Mouse (Mus musculus) heart, embryonic 14.5 days (tissue): ENCODE data around the gene Ugt1a6a. TPM values are rescaled to one million over a fixed set of nuclear protein-coding genes. Genes with fewer than 3 reads are reported as not detected.
"Not testable (repeated sequence)": the region's sequence is repeated elsewhere in the genome, so short reads cannot be mapped to it uniquely, and the experiment has no call there.

Experiments
- ATAC-seq: fragments of 200-750 bp; cut with Nextera tagmentation; 2 replicates; pipeline ENCODE4 v1.8.0; 2017; ENCODE audit warnings: low read depth, moderate TSS enrichment; ENCODE audit not compliant: insufficient number of reproducible peaks, insufficient read depth, low FRiP score
- H3K27ac ChIP-seq, 2 experiments: fragments of 200-500 bp in 1 of 2; fragments of 300-500 bp in 1 of 2; sonication (generic) in 1 of 2; replicated peaks in 1 of 2; 2 replicates each; pipeline ENCODE4 v1.5.1; 2012 to 2014; ENCODE audit warnings: low read depth in 2 of 2, low read length in 2 of 2, control low read depth in 1 of 2, mild to moderate bottlenecking in 1 of 2, mixed read lengths in 1 of 2; ENCODE audit not compliant: control insufficient read depth in 1 of 2, insufficient read depth in 1 of 2
- H3K27me3 ChIP-seq: fragments of 300-500 bp; sonication (generic); 2 replicates; pipeline ENCODE4 v1.6.1; 2014; ENCODE audit warnings: mild to moderate bottlenecking, low read length, control low read depth; ENCODE audit not compliant: control insufficient read depth, insufficient read depth
- H3K36me3 ChIP-seq: fragments of 300-500 bp; sonication (generic); 2 replicates; pipeline ENCODE4 v1.6.1; 2014; ENCODE audit warnings: mild to moderate bottlenecking, control low read depth, low read length, mixed read lengths; ENCODE audit not compliant: control insufficient read depth, insufficient read depth
- H3K4me1 ChIP-seq, 2 experiments: fragments of 200-500 bp in 1 of 2; fragments of 300-500 bp in 1 of 2; sonication (generic) in 1 of 2; 2 replicates each; pipeline ENCODE4 v1.6.1; 2012 to 2014; ENCODE audit warnings: low read length in 2 of 2, control low read depth in 1 of 2, mixed read lengths in 1 of 2; ENCODE audit not compliant: control insufficient read depth in 2 of 2, insufficient read depth in 2 of 2
- H3K4me2 ChIP-seq: fragments of 300-500 bp; sonication (generic); 2 replicates; pipeline ENCODE4 v1.6.1; 2014; ENCODE audit warnings: mild to moderate bottlenecking, low read length
- H3K4me3 ChIP-seq, 2 experiments: fragments of 200-500 bp in 1 of 2; fragments of 300-500 bp in 1 of 2; sonication (generic) in 1 of 2; 2 replicates each; pipeline ENCODE4 v1.5.1; 2012 to 2014; ENCODE audit warnings: low read length in 2 of 2, mild to moderate bottlenecking in 2 of 2, control low read depth in 1 of 2, low read depth in 1 of 2, moderate library complexity in 1 of 2; ENCODE audit not compliant: control insufficient read depth in 1 of 2, insufficient read depth in 1 of 2
- H3K9ac ChIP-seq: fragments of 300-500 bp; sonication (generic); 2 replicates; pipeline ENCODE4 v1.6.1; 2014; ENCODE audit warnings: mild to moderate bottlenecking, low read length
- H3K9me3 ChIP-seq: fragments of 300-500 bp; sonication (generic); 2 replicates; pipeline ENCODE4 v1.6.1; 2016; ENCODE audit warnings: low read length, control low read depth; ENCODE audit not compliant: control insufficient read depth
- WGBS: fragments of 180-500 bp; shearing (Covaris S2); extraction: QIAGEN DNeasy Blood & Tissue Kit; methylation state at CpG from one replicate; pipeline ENCODE4 v1.1.7; 2014; 5-methylcytosine and 5-hydroxymethylcytosine counted together
- polyA plus RNA-seq: library from polyadenylated mRNA; unstranded; fragments of >200 nt; fragmentation: Nextera tagmentation; extraction: Ambion mirVana; gene quantifications from 2 replicates; pipeline ENCODE4 v1.2.1, GENCODE M21; 2014

Gene Ugt1a6a
- polyA plus RNA-seq, 1 experiment from 2014 or later, result 0.53 TPM

DNA sequence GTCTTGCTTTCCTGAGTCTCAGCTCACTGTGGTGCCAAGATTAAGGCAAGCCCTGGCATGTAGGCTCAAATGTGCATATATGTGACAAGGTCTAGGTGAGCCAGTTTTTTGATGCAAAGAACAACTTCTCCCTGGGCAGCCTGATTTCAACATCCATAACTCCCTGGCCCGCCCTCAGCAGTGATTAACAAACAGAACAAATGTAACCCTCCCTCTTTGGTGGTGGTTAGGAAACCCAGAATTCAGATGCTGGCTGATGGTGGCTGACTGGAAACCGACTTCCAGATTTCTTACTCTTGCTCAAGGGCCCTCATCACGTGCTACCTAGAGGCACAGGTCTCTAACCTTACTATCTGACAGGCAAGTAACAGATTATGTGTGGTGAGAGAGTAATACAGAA, 31.6 kb upstream of the Ugt1a6a start, which contains the start of gene Ugt1a6b:
Gene Ugt1a6b (plus strand): TSS at position 234 of the 400 bp plus-strand sequence.
- not testable (repeated sequence) for H3K4me3 ChIP-seq, H3K9me3 ChIP-seq, H3K27ac ChIP-seq, H3K4me1 ChIP-seq, H3K36me3 ChIP-seq, H3K4me2 ChIP-seq, H3K9ac ChIP-seq, ATAC-seq, H3K27me3 ChIP-seq
- WGBS, result 49% methylated on average over 2 of the region's 3 CpGs

DNA sequence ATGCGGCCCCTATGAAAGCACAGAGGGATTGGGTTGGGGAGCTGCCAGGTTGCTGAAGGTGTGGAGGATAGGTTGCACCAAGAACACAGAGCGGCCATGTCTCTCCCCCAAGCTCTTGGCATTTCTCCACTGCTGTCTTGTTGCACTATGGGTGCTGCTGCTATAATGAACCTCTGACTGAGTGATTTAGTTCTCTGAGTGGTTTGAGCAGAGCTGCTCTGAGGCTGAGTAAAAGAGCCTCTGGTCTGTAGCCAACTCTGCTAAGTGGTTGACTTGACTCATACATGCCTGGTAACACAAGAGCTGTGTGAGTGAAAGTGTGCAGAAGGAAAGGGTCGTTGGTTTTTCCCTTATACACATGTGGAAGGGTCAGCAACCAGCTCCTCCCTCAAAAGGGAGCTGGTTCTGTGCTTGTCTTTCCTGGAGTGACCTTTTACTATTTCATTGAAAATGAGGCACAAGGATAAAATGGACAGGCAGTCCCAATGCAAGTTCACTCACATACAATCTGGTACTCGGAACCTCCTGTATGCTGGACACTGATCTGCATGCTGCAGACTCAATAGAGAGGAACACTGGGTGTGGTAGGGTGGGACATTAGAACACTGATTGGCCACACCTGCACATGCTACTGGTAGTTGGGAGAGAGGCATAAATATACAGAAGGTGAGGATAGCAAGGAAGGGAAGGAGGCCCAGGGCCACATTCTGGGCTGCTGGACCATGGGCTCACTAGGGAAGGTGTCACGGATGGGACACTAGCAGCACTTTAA, 30.7 kb upstream of the Ugt1a6a start:
- not testable (repeated sequence) for H3K4me2 ChIP-seq, H3K9me3 ChIP-seq, ATAC-seq, H3K27ac ChIP-seq, H3K4me3 ChIP-seq, H3K9ac ChIP-seq, H3K36me3 ChIP-seq, H3K27me3 ChIP-seq, H3K4me1 ChIP-seq
- WGBS, result 74% methylated on average over 4 of the region's 5 CpGs

DNA sequence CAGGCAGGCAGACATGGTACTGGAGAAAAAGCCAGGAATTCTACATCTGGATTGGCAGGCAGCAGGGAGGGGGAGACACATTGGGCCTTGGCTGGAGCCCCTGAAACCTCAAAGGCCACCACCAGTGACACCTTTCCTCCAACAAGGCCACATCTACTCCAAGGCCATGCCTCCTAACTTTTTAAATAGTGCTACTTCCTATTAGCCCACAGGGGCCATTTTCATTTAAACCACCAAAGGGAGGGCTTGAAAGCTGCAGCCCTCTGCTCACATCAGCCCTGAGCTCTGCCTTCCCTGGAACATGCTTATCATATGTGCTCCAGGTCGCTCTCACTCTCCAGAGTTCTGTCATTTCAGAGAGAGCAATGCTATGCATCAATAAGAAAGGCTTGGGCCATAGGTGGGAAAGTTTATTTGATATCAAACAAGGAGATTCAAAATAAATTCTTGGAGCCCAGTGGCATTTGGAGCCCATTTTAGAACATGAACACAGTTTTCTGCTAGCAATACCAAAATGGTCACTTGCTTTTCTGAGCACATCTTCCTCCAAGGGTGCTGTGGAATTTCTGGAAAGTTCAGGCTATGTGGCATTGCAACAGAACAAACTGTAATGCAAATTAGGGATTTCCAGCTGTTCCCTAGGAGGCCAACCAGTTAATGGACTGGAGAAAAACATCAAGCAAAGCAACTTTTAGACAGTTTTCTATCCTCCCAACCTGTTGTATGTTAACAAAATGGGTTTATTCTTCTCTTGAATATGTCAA, 29.8 kb upstream of the Ugt1a6a start:
- H3K9ac ChIP-seq, result no peak overlapping the region
- no peaks in the 10 kb centered on the region for H3K27me3 ChIP-seq
- H3K27ac ChIP-seq, result no peak overlapping the region
- no peaks in the 10 kb centered on the region for H3K36me3 ChIP-seq
- H3K4me3 ChIP-seq, result no peak overlapping the region
- ATAC-seq, result no peak
- H3K4me2 ChIP-seq, result no peak overlapping the region
- H3K4me1 ChIP-seq, result no peaks in the 10 kb centered on the region
- H3K9me3 ChIP-seq, result no peaks in the 10 kb centered on the region
- WGBS, result 61% methylated on average over 1 of the region's 1 CpGs

DNA sequence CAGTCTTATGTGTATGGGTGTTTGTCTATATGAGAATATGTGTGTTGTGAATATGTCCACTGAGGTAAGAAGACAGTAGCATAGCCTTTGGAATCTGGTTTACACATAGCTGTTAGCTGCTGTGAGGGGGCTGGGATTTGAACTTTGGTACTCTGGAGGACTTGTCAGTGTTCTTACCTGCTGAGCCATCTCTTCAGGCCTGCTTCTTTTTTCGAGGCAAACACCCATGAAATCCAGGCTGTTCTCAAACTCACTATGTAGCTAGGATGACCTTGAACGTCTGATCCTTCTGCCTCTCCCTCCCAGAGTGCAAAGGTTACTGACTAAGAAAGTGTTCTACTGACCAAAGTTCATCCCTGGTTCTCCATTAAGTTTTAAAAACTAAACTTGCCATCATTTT, 29.0 kb upstream of the Ugt1a6a start:
- WGBS, result 57% methylated on average over 2 of the region's 2 CpGs
- H3K9ac ChIP-seq, result no peak overlapping the region
- no peak overlapping the region for H3K27ac ChIP-seq
- H3K9me3 ChIP-seq, result no peaks in the 10 kb centered on the region
- H3K4me1 ChIP-seq, result no peaks in the 10 kb centered on the region
- H3K4me2 ChIP-seq, result no peak overlapping the region
- H3K4me3 ChIP-seq, result no peak overlapping the region
- H3K27me3 ChIP-seq, result no peaks in the 10 kb centered on the region
- H3K36me3 ChIP-seq, result no peaks in the 10 kb centered on the region
- no peak for ATAC-seq

DNA sequence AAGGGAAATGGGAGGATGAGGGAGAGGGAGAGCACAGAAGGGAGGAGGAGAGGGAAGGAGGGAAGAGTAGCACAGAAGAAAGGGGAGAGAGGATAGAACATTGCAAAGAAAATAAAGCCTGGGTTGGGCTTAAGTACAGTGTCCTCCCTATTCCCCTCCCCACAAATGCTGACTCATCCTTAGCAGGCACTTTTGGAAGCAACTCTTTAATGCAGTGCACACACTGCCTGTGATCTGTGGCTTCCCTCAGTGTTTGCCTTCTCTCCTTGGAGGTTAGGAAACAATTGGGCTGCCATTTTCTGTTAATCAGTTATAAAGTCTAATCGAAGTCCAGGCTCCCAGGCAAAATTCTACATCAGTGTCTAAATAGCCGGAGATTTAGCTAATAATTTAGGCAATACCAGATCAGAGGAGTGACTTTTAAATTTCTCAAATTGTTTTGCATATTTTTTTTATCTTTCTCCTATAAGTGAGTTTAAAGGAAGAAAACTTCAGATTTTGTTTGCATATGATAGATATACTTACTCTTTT, 25.5 kb upstream of the Ugt1a6a start:
- not testable (repeated sequence) for H3K27ac ChIP-seq, H3K4me1 ChIP-seq, H3K4me2 ChIP-seq, ATAC-seq, H3K36me3 ChIP-seq, H3K9me3 ChIP-seq, H3K9ac ChIP-seq, H3K27me3 ChIP-seq, H3K4me3 ChIP-seq
- 75% methylated on average over 2 of the region's 2 CpGs for WGBS

DNA sequence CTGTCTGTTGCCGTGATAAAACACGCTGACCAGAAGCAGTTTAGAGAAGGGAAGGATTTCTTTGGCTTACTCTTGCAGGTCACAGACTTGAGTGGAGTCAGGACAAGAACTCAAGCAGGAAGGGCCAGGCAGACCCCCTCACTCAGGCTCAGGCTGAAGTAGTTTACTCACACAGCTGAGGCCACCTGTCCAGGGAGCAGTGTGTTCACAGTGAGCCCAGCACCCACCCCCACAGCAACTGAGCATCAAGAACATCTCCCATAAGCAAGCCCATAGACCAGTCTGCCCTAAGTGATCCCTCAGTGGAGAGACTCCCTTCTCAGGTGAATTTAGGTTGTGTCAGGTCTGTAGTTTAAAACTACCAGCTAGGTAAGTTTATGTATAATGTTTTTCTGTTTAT, 25.0 kb upstream of the Ugt1a6a start:
- not testable (repeated sequence) for ATAC-seq, H3K4me1 ChIP-seq, H3K9ac ChIP-seq

DNA sequence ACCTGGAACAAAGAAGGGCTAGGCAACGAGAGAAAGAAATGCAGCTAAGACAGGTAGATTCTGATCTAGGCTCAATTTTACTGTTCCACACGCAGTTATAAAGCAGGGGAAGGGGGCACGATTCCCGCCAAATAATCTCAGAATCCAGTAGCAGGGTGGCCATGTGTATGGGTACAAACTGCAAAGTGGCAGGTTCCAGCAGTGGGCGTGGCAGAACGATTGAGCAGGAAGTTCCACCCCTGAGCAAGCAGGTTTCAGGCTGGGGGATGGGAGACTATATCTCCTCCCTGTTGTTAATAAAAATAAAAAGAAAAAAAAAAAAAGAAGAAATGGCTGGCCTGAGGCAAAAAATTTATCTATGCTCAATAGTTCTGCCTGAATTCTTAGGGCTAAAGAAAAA, 21.8 kb upstream of the Ugt1a6a start:
- H3K4me1 ChIP-seq, H3K9me3 ChIP-seq, H3K27ac ChIP-seq, H3K4me2 ChIP-seq, H3K9ac ChIP-seq, ATAC-seq, H3K4me3 ChIP-seq, H3K27me3 ChIP-seq, H3K36me3 ChIP-seq: not testable (repeated sequence)
- WGBS, result 89% methylated on average over 6 of the region's 6 CpGs

More for the DNA sequence above, 25.0 kb upstream of the Ugt1a6a start:
- H3K4me3 ChIP-seq, H3K4me2 ChIP-seq, H3K9me3 ChIP-seq, H3K36me3 ChIP-seq, H3K27me3 ChIP-seq, H3K27ac ChIP-seq: not testable (repeated sequence)
- 65% methylated on average over 2 of the region's 2 CpGs for WGBS
